Mouse (Mus musculus): ENCODE measurements around the gene Wipf2.

Wipf2 gene

GRCm38 (mm10) chr11:98854116-98854515 is 9.3 kb upstream of the Wipf2 start:
- no peak for DNase-seq (ENCODE audit: low spot score in 2 of 2)

GRCm38 (mm10) chr11:98854659-98855058 is 8.8 kb upstream of the Wipf2 start:
- DNase-seq (ENCODE audit: low spot score in 2 of 2): no peak

- peak; percentile 85 to 87 for DNase-seq (ENCODE audit: low spot score in 2 of 2)
Measured at GRCm38 (mm10) chr11:98858759-98859731, 4.4 kb upstream of the Wipf2 start.

GRCm38 (mm10) chr11:98863751-98864429 is 452 bp downstream of the Wipf2 start:
- DNase-seq (ENCODE audit: low spot score in 2 of 2): peak; percentile 42 to 55

GRCm38 (mm10) chr11:98867293-98867692 is 3.9 kb downstream of the Wipf2 start:
- DNase-seq (ENCODE audit: low spot score in 2 of 2): no peak

- no peak for DNase-seq (ENCODE audit: low spot score in 2 of 2)
Measured at GRCm38 (mm10) chr11:98869906-98870305, 6.5 kb downstream of the Wipf2 start.

- no peak for DNase-seq (ENCODE audit: low spot score in 2 of 2)
Measured at GRCm38 (mm10) chr11:98870791-98871190, 7.4 kb downstream of the Wipf2 start.

GRCm38 (mm10) chr11:98871416-98871815 is 8.0 kb downstream of the Wipf2 start:
- no peak for DNase-seq (ENCODE audit: low spot score in 2 of 2)

- no peak for DNase-seq (ENCODE audit: low spot score in 2 of 2)
Measured at GRCm38 (mm10) chr11:98872040-98872439, 8.6 kb downstream of the Wipf2 start.

- DNase-seq (ENCODE audit: low spot score in 2 of 2): no peak
Measured at GRCm38 (mm10) chr11:98873900-98874299, 10.5 kb downstream of the Wipf2 start.

GRCm38 (mm10) chr11:98877001-98877400 is 13.6 kb downstream of the Wipf2 start:
- DNase-seq (ENCODE audit: low spot score in 2 of 2): no peak

GRCm38 (mm10) chr11:98887703-98888102 is 24.3 kb downstream of the Wipf2 start:
- DNase-seq (ENCODE audit: low spot score in 2 of 2): no peak

GRCm38 (mm10) chr11:98889077-98889476 is 25.6 kb downstream of the Wipf2 start:
- no peak for DNase-seq (ENCODE audit: low spot score in 2 of 2)

- no peak for DNase-seq (ENCODE audit: low spot score in 2 of 2)
Measured at GRCm38 (mm10) chr11:98889977-98890376, 26.5 kb downstream of the Wipf2 start.

- DNase-seq (ENCODE audit: low spot score in 2 of 2): no peak
Measured at GRCm38 (mm10) chr11:98892426-98892825, 29.0 kb downstream of the Wipf2 start.

GRCm38 (mm10) chr11:98900529-98901125 is 37.2 kb downstream of the Wipf2 start:
- DNase-seq (ENCODE audit: low spot score in 2 of 2): no peak

- DNase-seq (ENCODE audit: low spot score in 2 of 2): no peak
Measured at GRCm38 (mm10) chr11:98902621-98903245, 39.3 kb downstream of the Wipf2 start.

- DNase-seq (ENCODE audit: low spot score in 2 of 2): no peak
Measured at GRCm38 (mm10) chr11:98904577-98904976, 41.1 kb downstream of the Wipf2 start.

- DNase-seq (ENCODE audit: low spot score in 2 of 2): peak in 1 of 2 experiments; percentile 63
Measured at GRCm38 (mm10) chr11:98905033-98905432, 41.6 kb downstream of the Wipf2 start.

GRCm38 (mm10) chr11:98905583-98905982 is 42.1 kb downstream of the Wipf2 start:
- no peak for DNase-seq (ENCODE audit: low spot score in 2 of 2)

GRCm38 (mm10) chr11:98907063-98907436 is 43.6 kb downstream of the Wipf2 start:
- no peak for DNase-seq (ENCODE audit: low spot score in 2 of 2)
